Mouse (Mus musculus) limb, embryonic 12.5 days (tissue): ENCODE data around the gene Actn2. TPM values are rescaled to one million over a fixed set of nuclear protein-coding genes. Genes with fewer than 3 reads are reported as not detected.

ENCODE experiments used
- ATAC-seq: fragments of 200-750 bp; cut with Nextera tagmentation; 2 replicates; pipeline ENCODE4 v1.8.0; 2017; ENCODE audit warnings: low read depth, moderate TSS enrichment; ENCODE audit not compliant: insufficient number of reproducible peaks, insufficient read depth, low FRiP score, low TSS enrichment
- H3K27ac ChIP-seq: fragments of 300-500 bp; sonication (generic); 2 replicates; pipeline ENCODE4 v1.5.1; 2016; ENCODE audit warnings: mild to moderate bottlenecking, moderate library complexity
- H3K27me3 ChIP-seq: fragments of 300-500 bp; sonication (generic); 2 replicates; pipeline ENCODE4 v1.6.1; 2016; ENCODE audit warnings: mild to moderate bottlenecking, moderate library complexity
- H3K36me3 ChIP-seq: fragments of 300-500 bp; sonication (generic); 2 replicates; pipeline ENCODE4 v1.6.1; 2016; ENCODE audit warnings: mild to moderate bottlenecking, moderate library complexity
- H3K4me1 ChIP-seq: fragments of 300-500 bp; sonication (generic); replicated peaks from 2 replicates; pipeline ENCODE4 v1.6.1; 2016
- H3K4me2 ChIP-seq: fragments of 300-500 bp; sonication (generic); 2 replicates; pipeline ENCODE4 v1.6.1; 2016; ENCODE audit warnings: mild to moderate bottlenecking, moderate library complexity
- H3K4me3 ChIP-seq: fragments of 300-500 bp; sonication (generic); replicated peaks from 2 replicates; pipeline ENCODE4 v1.5.1; 2016; ENCODE audit warnings: mild to moderate bottlenecking
- H3K9ac ChIP-seq: fragments of 300-500 bp; sonication (generic); replicated peaks from 2 replicates; pipeline ENCODE4 v1.6.1; 2016; ENCODE audit warnings: mild to moderate bottlenecking, moderate library complexity
- H3K9me3 ChIP-seq: fragments of 300-500 bp; sonication (generic); 2 replicates; pipeline ENCODE4 v1.6.1; 2016; ENCODE audit warnings: mild to moderate bottlenecking, moderate library complexity
- WGBS: fragments of 180-500 bp; shearing (Covaris S2); methylation state at CpG from one replicate; pipeline ENCODE4 v1.1.7; 2016; 5-methylcytosine and 5-hydroxymethylcytosine counted together
- polyA plus RNA-seq: library from polyadenylated mRNA; unstranded; fragments of >200 nt; fragmentation: Nextera tagmentation; extraction: Ambion mirVana; gene quantifications from 2 replicates; pipeline ENCODE4 v1.2.1, GENCODE M21; 2016

Gene Actn2
- 66.9 and 73.9 TPM in 2 replicates for polyA plus RNA-seq

GRCm38 (mm10) chr13:12340183-12340975 is at the start of gene Actn2:
TSS of gene Actn2 (minus strand) at chr13:12340760.
- peak within 1 kb of the TSS; percentile 58 for H3K9ac ChIP-seq
- peaks cover 3% of the 10 kb centered on the region for H3K4me1 ChIP-seq
- H3K4me3 ChIP-seq = peak within 1 kb of the TSS; percentile 40
- H3K4me2 ChIP-seq = peak within 1 kb of the TSS; percentile 77
- peak; percentile 94 for ATAC-seq
- H3K9me3 ChIP-seq = no peaks in the 10 kb centered on the region
- no peak within 1 kb of the TSS for H3K27ac ChIP-seq
- peaks cover 9% of the 10 kb centered on the region for H3K27me3 ChIP-seq
- under 1% methylated on average over 43 of the region's 43 CpGs for WGBS
- H3K36me3 ChIP-seq = no peaks in the 10 kb centered on the region

DNA sequence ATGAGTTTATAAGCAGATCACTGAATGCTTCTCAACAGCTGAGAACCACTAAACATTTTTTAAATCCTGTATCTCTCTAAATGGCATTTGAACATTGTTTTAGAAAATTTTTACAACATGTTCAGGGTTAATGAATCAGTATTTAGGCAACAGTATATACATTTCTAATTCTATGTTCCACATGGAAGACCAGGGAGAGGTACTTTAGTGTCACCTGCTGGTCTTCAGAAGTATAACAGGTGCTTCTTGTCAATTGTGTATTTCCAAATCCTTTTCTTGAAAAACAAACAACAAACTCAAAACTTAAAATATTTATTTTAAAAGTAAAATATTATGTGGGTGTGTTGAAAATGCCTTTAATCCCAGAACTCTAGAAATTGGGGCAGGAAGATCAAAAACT is 45.7 kb upstream of the Actn2 start:
- H3K27ac ChIP-seq = no peak overlapping the region
- H3K4me1 ChIP-seq = no peaks in the 10 kb centered on the region
- H3K9ac ChIP-seq = no peak overlapping the region
- H3K9me3 ChIP-seq = no peaks in the 10 kb centered on the region
- no peaks in the 10 kb centered on the region for H3K36me3 ChIP-seq
- no peak overlapping the region for H3K4me3 ChIP-seq
- ATAC-seq = no peak
- H3K4me2 ChIP-seq = no peak overlapping the region
- H3K27me3 ChIP-seq = no peaks in the 10 kb centered on the region

DNA sequence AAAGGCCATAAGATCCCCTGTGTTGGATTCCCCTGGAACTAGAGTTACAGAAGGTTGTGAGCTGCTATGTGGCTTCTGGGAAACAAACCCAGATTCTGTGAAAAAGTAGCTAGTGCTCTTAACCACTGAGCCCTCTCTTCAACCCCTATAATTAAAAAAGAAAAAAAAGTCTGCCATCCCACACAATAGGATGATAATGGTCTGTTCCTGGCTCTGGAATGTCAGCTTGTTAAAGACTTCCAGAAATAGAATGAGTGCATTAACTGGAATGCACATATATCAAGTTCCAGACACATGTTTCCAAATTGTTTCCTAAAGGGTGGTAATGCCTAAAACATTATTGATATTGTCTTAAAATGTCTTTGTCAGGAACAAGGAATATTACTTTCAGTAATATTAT is 44.2 kb upstream of the Actn2 start:
- no peak for ATAC-seq

GRCm38 (mm10) chr13:12376778-12377177 is 36.2 kb upstream of the Actn2 start:
- Histone ChIP-seq H3K4me1 (no peaks in the 10 kb centered on the region), H3K27ac (no peak overlapping the region), H3K27me3 (no peaks in the 10 kb centered on the region), H3K4me3 (no peak overlapping the region), H3K9ac (no peak overlapping the region), H3K9me3 (no peaks in the 10 kb centered on the region), H3K36me3 (no peaks in the 10 kb centered on the region), H3K4me2 (no peak overlapping the region)
- ATAC-seq = no peak
- 70% methylated on average over 1 of the region's 1 CpGs for WGBS

More for the DNA sequence above, 44.2 kb upstream of the Actn2 start:
- H3K4me2 ChIP-seq = no peak overlapping the region
- no peaks in the 10 kb centered on the region for H3K9me3 ChIP-seq
- H3K27me3 ChIP-seq = no peaks in the 10 kb centered on the region
- no peak overlapping the region for H3K27ac ChIP-seq
- H3K9ac ChIP-seq = no peak overlapping the region
- no peaks in the 10 kb centered on the region for H3K4me1 ChIP-seq
- H3K4me3 ChIP-seq = no peak overlapping the region
- H3K36me3 ChIP-seq = no peaks in the 10 kb centered on the region

DNA sequence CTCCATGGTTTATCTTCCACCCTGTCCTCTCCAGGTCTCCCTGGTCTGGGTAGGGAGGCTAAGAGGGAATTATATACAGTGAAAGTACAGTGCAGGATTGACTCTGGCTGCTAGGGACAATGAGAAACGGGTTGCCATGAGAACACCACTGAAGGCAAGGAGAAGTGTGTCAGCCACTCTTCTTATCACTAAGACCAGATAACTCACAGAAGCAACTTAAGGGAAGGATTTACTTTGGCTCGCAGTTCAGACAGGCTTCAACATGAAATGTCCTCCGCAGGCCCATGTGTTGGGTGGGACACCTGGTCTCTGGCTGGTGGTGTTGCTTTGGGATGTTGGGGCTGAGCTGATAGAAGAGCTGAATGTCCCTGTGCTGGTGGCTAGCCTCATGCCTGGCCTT is 32.2 kb upstream of the Actn2 start:
- WGBS = 82% methylated on average over 3 of the region's 3 CpGs
- Histone ChIP-seq H3K27ac (no peak overlapping the region), H3K4me1 (no peaks in the 10 kb centered on the region), H3K4me3 (no peak overlapping the region), H3K27me3 (no peaks in the 10 kb centered on the region), H3K9me3 (no peaks in the 10 kb centered on the region), H3K36me3 (no peaks in the 10 kb centered on the region), H3K4me2 (no peak overlapping the region), H3K9ac (no peak overlapping the region)
- no peak for ATAC-seq

DNA sequence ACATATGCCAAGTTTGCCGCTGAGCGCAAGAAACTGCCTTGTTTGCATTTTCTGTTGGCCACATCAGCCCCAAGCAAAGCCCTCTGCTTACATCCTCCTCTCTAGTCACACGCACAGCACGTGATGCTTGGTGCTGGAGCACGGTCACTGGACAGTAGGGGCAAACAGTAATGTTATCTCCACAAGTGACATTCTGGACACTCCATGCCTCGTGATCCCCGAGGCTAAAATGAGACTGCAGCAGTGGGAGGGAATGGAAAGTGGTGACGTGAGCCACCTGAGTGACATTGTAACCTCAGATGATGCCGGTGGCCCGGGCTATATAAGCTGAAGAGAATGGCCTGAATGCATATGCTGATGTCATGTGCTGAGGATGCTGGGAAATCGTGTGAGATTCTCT is 29.4 kb upstream of the Actn2 start:
- Histone ChIP-seq H3K9me3 (no peaks in the 10 kb centered on the region), H3K36me3 (no peaks in the 10 kb centered on the region), H3K4me2 (no peak overlapping the region), H3K4me3 (no peak overlapping the region), H3K27ac (no peak overlapping the region), H3K9ac (no peak overlapping the region), H3K27me3 (no peaks in the 10 kb centered on the region), H3K4me1 (no peaks in the 10 kb centered on the region)
- WGBS = 87% methylated on average over 11 of the region's 11 CpGs
- no peak for ATAC-seq

GRCm38 (mm10) chr13:12369041-12369621 is 28.6 kb upstream of the Actn2 start:
- H3K9ac ChIP-seq = no peak overlapping the region
- peak; percentile 75; the same call in 1 of the 2 replicates for ATAC-seq
- H3K27ac ChIP-seq = no peak overlapping the region
- H3K36me3 ChIP-seq = no peaks in the 10 kb centered on the region
- 55% methylated on average over 8 of the region's 8 CpGs for WGBS
- no peaks in the 10 kb centered on the region for H3K4me1 ChIP-seq
- no peaks in the 10 kb centered on the region for H3K27me3 ChIP-seq
- H3K4me2 ChIP-seq = no peak overlapping the region
- H3K4me3 ChIP-seq = no peak overlapping the region
- no peaks in the 10 kb centered on the region for H3K9me3 ChIP-seq

GRCm38 (mm10) chr13:12361486-12361885 is 20.9 kb upstream of the Actn2 start:
- Histone ChIP-seq H3K27ac (no peak overlapping the region), H3K9me3 (no peaks in the 10 kb centered on the region), H3K27me3 (no peaks in the 10 kb centered on the region), H3K36me3 (no peaks in the 10 kb centered on the region), H3K9ac (no peak overlapping the region), H3K4me2 (no peak overlapping the region), H3K4me1 (no peaks in the 10 kb centered on the region), H3K4me3 (no peak overlapping the region)
- 87% methylated on average over 4 of the region's 4 CpGs for WGBS
- ATAC-seq = no peak

GRCm38 (mm10) chr13:12357554-12357953 is 17.0 kb upstream of the Actn2 start:
- Histone ChIP-seq H3K4me1 (no peaks in the 10 kb centered on the region), H3K36me3 (no peaks in the 10 kb centered on the region), H3K27ac (no peak overlapping the region), H3K9me3 (no peaks in the 10 kb centered on the region), H3K9ac (no peak overlapping the region), H3K4me2 (no peak overlapping the region), H3K4me3 (no peak overlapping the region), H3K27me3 (no peaks in the 10 kb centered on the region)
- ATAC-seq = no peak
- WGBS = 78% methylated on average over 5 of the region's 5 CpGs

- Histone ChIP-seq H3K9me3 (no peaks in the 10 kb centered on the region), H3K27me3 (no peaks in the 10 kb centered on the region), H3K4me2 (no peak overlapping the region), H3K27ac (no peak overlapping the region), H3K4me3 (no peak overlapping the region), H3K9ac (no peak overlapping the region), H3K4me1 (no peaks in the 10 kb centered on the region), H3K36me3 (no peaks in the 10 kb centered on the region)
- ATAC-seq = no peak
- WGBS = 69% methylated on average over 4 of the region's 4 CpGs
Measured at GRCm38 (mm10) chr13:12356184-12356583, 15.6 kb upstream of the Actn2 start.

GRCm38 (mm10) chr13:12349197-12349824 is 8.8 kb upstream of the Actn2 start:
- H3K4me2 ChIP-seq = no peak overlapping the region
- whole genome bisulfite sequencing = 77% methylated on average over 13 of the region's 13 CpGs
- H3K4me3 ChIP-seq = no peak overlapping the region
- no peaks in the 10 kb centered on the region for H3K36me3 ChIP-seq
- no peaks in the 10 kb centered on the region for H3K4me1 ChIP-seq
- no peaks in the 10 kb centered on the region for H3K9me3 ChIP-seq
- H3K27ac ChIP-seq = no peak overlapping the region
- ATAC-seq = no peak
- H3K9ac ChIP-seq = no peak overlapping the region
- H3K27me3 ChIP-seq = no peaks in the 10 kb centered on the region
